Mouse (Mus musculus) left cerebral cortex, postnatal 36 days (tissue): ENCODE data around the gene Rhbdf2. TPM values are rescaled to one million over a fixed set of nuclear protein-coding genes. Genes with fewer than 3 reads are reported as not detected.
A peak's percentile ranks its signal among the peaks of the same experiment; 100 is the strongest.

Source experiments
- DNase-seq, 2 experiments: peaks; one replicate each; pipeline ENCODE4 v3.0.0; 2021 to 2022; ENCODE audit warnings: low spot score in 2 of 2, mixed read lengths in 1 of 2
- intact Hi-C: fragments of 180-260 bp; cut with DNase I; formaldehyde crosslinking; loops from one replicate; pipeline ENCODE4 v1.15.1; 2025
- total RNA-seq, 2 experiments: library from RNA; stranded (reverse); gene quantifications; 2 replicates each; pipeline ENCODE4 v1.2.3; 2021

Gene Rhbdf2
- total RNA-seq, 2 experiments from 2014 or later: 0.84 to 1.9 TPM

DNA sequence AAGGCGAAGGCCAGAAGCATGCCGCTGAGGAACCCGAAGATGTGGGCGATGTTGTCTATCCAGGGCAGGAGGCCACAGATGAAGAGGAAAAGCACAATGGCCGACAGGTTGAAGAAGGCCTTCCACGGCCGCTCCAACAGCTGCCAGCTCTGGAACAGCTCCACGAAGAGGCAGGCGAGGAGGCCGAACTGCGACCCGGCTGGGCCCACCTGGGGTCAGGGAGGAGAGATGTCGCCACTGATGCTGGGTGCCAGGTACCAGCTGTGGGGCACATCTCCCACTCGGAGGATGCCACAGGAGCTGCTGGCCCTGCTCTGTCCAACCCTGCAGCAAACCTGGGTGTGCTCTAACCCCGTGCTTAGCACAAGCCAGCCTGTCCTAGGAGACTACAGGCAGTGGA, 27.6 kb downstream of the Rhbdf2 start:
- intact Hi-C loops: no loop called here
- DNase-seq: no peak

DNA sequence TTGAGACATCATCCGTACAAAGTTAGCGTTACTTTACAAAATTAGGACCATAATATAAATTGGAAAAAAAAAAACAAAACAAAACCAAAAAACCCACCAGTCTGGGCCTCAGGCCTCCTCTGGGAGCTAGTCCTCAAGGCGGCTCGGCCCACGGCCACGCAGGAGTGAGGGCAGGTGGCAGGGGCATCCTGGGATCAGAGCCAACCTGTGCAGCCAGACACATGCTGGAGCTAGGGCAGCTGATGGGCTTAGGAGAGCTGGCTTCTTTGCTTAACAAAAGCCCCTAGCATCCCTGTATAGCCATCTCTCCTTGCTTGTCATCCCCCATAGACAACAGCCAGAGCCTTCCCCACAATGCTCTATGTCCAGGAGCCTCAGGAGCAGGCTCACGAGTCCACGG, 28.6 kb downstream of the Rhbdf2 start:
- DNase-seq: no peak
- intact Hi-C loops: no loop called here

DNA sequence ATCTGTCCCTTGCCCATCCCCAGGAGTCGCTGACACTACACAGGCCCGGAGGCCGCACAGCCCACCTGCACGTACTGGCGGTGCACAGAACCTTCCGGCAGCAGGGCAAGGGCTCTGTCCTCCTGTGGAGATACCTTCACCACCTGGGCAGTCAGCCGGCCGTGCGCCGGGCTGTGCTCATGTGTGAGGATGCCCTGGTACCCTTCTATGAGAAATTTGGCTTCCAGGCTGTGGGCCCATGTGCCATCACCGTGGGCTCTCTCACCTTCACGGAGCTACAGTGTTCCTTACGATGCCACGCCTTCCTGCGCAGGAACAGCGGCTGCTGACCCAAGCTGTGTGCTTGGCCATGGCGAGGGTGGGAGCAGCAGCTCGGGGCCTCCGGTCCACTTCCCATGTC, 30.1 kb downstream of the Rhbdf2 start:
- DNase-seq: no peak
- intact Hi-C loops: no loop called here

DNA sequence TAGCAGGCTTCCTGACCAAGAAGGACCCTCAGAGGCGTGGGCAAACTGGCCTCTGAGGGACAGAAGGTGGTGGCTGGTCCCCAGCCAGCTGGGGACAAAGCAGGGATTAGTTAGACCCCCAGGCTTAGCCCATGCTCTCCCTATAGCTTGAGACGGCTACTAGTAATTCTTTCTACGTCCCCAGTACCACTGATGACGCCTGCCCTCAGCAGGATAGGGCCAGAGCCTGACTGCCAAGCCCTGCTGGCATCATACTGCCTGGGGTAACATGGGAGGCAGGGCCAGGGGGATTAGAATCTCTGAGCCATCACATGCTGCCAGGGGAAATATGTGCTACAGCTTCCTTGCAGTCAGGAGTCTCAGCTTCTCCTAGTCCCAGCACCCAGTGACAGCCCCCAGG, 33.5 kb downstream of the Rhbdf2 start:
- intact Hi-C loops: no loop called here
- no peak for DNase-seq

DNA sequence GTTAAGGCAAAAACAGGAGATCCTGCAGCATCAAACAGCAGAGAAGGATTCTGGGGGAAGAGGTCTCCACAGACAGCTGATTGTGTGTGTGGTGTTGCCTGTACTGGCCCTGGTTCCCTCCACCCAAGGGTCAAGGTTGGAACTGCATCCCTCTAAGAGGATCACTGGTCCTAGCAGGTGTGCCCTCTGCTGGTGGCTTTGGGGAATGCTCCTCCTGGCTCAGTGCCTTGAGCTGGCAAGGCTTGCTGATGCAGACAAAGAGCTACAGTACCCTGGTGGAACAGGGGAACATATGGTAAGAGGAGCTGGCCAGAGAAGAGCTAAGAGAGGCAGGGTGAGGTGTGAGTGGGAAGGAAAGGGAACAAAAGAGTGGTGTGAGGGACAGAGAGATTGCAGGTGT, 34.4 kb downstream of the Rhbdf2 start:
- peak; percentile 90 to 93 for DNase-seq
- intact Hi-C loops: no loop called here

DNA sequence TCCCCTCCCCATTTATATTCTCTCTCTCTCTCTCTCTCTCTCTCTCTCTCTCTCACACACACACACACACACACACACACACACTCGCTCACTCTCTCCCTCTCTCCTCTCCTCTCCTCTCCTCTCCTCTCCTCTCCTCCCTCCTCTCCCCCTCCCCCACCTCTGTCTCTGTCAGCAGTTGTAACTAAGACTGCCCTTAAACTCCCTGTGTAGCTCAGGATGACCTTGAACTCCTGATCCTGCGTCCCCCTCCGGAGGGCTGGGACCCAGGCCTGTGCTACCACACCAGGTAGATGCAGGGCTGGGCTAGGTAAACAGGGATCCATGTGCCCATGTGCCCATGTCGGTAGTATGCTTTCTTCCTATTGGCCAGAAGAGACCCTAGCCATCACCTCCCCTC, 35.2 kb downstream of the Rhbdf2 start:
- intact Hi-C loops: no loop called here
- DNase-seq: no peak

DNA sequence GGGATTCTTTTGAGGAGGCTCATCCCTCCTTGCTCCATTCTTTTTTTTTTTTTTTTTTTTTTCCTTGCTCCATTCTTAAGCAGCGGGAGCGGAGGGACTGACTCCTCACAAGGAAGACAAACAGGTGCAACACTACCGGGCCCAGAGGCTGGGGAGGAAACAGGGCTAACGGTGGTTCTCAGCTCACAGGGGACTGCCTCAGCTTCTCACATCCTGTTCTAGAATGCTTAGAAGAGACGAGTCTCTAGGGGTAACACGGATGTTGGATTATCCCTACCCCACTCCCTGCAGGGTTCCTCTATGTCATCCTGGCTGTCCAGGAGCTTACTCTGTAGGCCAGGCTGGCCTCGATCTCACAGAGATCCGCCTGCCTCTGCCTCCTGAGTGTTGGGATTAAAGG, 37.2 kb downstream of the Rhbdf2 start:
- intact Hi-C loops: loop anchor here (2.0 kb wide), 1 partner anchor 39 kb away; no protein-coding TSS in a partner anchor
- DNase-seq: no peak

DNA sequence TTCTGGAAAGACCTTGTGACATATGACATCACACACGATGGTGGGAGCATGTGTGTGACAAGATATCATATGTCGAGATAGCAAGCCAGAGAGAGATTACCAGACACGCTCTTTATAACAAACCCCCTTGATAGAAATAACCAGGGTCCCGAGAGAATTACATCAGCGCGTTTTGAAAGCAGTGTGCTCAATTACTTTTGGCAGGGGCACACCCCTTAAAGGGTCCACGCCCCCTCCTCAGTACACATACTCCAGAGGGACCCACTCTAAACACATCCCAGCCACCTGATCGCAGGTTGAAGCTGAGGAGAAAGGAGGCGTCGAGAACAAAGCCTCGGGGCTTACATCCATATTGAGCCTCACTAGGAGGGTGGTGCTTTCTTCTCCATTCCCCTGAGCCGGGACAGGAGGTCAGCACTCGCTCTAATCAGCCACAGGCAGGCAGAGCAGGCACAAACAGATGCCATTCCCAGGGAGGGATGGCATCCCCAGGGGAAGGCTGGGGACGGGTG, 37.7 kb downstream of the Rhbdf2 start:
- intact Hi-C loops: loop anchor here (2.0 kb wide), 1 partner anchor 40 kb away; no protein-coding TSS in a partner anchor
- no peak for DNase-seq

DNA sequence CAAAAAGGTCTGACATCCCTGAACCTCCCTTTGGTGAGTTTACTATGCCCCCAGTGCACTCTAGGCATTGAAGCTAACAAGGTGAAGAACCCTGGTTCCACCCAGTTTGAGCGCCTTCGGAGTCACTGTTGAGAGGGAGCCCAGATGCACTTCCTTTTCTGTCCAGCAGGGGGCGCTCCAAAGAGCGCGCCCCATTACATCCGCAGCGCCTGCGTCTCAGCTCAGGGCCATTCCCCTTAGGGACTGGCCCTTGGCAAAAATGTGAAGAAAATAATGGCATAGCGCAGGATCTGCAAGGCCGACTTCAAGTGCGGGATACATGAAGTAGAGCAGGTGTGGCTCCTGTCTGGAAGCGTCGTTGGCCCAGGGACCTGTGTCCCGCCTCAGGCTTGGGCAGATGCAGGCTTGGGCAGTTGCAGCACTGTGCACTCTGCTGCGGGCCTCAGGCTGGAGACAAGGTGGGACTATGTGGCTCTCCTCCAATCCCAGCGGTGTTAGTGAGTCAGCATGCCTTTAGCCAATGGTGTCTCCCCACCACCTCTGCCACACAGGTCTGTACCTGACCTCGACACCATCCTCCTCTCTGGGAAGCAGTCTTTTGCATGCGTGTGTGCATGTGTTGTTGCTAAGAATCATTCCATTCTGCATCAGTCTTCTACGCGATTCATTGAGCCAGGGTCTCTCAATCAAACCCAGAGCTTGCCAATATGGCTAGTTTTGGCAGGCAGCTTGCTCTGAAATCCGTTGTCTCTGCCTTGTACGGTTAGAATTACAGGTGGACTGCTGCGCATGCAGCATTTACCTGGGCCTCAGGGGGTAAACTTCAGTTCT, 39.8 kb downstream of the Rhbdf2 start:
- intact Hi-C loops: no loop called here
- DNase-seq: peak; percentile 58 to 60

DNA sequence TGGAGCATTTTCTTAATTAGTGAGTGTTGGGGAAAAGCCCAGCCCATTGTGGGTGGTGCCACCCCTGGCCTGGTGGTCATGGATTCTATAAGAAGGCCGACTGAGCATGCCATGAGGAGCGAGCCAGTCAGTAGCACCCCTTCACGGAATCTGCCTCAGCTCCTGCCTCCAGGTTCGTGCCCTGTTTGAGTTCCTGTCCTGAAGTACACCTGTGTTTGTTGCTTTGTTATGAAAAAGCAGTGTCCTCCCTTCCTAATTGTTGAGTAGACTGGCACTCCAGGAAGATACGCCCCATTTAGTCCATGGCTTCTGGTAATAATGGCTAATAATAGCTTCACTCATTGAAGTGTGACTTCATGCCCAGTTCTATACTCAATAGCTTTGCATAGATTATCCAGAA, 40.5 kb downstream of the Rhbdf2 start, which contains the start of gene Aanat:
Gene Aanat (plus strand): TSS at position 123 of the 400 bp plus-strand sequence.
- DNase-seq: no peak
- intact Hi-C loops: no loop called here

DNA sequence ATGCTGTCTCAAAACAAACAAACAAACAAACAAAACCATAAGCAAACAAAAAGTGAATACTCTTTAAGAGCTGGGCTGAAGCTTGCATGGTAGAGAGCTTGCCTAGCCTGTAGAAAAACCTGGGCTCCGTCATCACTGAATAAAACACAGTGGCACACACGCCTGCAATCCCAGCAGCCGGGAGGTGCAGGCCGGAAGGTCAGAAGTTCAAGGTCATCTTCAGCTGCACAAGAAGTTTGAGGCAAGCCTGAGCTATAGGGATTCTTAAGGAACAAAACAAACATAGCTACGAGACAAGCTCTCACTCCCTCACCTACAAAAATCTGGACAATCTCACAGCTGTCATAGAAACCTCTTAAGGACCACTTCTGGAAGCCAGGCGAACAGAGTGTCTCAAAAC, 41.1 kb downstream of the Rhbdf2 start:
- DNase-seq: no peak
- intact Hi-C loops: no loop called here

DNA sequence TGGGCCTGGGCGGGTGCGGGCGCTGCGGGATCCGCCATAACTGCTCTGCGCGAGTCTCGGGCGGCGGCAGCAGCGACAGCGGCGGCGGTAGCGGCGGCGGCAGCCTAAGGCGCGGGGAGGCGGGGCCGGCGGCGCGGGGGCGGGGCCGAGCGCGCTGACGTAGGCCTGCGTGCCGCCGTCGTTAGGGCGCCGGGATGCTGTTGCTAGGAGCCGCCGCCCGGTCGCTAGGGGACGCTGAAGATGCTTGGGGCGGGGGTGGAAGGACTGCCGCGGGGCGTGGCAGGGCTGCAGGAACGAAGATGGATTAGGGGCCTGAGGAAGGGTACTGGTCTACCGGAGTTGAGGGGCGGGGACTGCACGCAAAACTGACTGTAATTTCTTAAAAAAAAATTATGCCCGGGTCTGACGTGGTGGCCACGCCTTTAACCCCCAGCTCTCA, 45.4 kb downstream of the Rhbdf2 start, which contains the start of gene Ube2o:
Gene Ube2o (minus strand): TSS at position 72 of the 439 bp plus-strand sequence.
- peak; percentile 86 to 91 for DNase-seq
- intact Hi-C loops: no loop called here

DNA sequence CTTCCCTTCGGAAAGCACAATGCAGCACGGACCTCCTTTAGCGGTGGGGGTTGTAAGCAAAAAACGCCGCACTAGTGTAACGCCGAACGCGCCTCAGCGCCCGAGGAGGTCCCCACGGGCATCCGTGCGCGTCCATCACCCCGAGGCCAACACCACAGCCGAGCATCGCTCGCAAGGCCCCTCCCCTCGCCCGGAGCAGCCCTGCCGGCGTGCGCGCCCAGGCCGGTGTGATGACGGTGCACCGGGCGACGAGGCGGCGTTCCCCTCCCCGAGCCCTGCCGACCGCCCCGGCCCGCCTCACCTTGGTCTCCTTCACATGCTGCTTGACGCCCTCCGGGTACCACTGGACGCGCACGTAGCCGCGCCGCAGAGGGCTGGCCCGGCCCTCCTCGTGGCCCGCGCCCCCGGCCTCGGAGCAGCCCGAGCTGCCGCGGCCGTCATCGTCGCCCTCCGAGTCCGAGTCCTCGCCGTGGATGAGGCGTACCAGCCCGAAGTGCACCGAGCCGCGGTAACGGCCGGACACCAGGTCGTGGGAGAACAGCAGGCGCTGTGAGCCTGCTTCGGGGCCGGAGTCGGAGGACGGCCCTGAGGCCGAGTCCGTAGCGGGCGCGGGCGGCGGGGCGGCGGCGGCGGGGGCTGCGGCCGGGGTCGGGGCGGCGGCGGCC, 46.0 kb downstream of the Rhbdf2 start:
- DNase-seq: peak; percentile 62 to 72
- intact Hi-C loops: no loop called here

DNA sequence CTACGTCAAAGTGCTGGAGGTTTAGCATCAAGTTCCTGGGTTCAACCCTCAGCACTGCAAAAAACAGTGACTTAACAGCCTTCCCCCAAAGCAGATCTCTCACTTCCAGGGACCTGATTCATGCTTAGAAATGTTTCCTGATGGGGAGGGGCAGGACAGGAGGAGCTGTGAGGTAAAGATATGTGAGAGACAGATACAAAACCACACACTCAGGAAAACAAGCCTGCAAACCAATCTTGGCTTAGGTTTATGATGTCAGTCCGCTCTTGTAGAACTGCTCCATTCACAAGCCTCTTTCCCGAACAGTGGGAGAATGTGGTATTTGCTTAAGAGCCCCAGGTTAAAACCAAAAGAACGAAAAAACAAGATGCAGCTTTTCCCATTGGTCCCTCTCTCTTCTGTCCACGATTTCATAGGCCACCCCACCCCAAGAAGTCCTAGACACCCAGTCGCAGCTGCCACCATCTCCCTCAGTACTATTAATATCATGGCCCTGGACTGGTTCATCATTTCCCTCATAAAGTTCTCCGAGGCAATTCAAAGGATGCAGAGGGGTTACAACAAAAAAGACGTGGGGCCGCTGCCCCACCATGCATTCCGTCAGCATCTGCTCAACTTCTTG, 46.7 kb downstream of the Rhbdf2 start:
- intact Hi-C loops: no loop called here
- DNase-seq: no peak

DNA sequence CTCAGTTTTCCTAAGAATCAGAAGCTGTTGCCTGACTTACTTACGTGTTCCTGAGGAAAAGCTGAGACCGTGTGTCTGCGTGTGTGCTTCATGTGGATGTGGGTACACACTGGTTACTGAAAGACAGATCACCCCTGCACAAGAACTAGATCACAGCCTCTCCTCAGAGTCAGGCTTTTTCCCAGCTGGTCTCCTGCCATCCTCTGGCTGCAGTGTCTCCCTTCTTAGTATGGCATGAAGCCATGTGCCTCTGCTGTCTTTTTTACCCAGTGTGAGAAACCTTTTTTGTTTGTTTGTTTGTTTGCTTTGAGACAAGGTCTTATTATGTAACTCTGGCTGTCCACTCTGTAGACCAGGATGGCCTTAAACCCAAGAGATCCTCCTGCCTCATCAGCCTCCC, 47.5 kb downstream of the Rhbdf2 start:
- intact Hi-C loops: no loop called here
- DNase-seq: no peak

DNA sequence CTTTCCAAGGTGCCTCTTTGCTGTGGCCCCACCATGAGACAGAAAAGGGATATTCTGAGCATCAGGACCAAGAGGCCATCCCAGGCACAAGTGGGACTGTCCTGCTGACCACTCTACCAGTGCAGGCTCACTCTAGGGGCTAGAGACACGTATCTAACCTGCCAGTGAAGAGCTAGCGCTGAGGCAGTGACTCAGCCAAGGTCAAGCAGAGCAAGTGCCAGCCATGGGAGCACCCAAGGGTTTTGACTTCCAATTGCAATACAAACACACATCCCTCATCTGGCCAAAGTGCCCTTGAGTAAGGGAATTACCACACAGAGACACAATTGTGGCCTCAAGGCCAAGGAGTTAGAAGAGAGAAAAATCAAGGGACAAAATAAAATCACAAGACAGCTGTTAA, 51.4 kb downstream of the Rhbdf2 start:
- no peak for DNase-seq
- intact Hi-C loops: no loop called here

DNA sequence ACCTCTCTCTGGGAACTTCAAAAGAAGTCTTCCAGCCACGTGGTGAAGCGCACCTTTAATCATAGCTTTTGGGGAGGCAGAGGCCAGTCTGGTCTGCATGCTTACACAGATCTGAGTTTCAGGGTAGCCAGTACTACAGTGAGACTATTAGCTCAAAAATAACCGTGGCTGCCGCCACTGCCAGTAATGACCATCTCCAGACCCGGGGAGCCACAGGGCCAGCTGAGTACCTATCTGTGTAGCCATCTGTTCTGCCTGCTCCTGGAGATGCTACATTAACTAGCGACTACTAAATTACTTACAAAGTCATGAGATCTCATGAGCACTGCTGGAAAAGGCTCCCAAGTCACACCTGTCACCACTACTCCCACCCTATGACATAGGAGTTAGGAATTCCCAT, 51.8 kb downstream of the Rhbdf2 start:
- DNase-seq: no peak
- intact Hi-C loops: no loop called here

DNA sequence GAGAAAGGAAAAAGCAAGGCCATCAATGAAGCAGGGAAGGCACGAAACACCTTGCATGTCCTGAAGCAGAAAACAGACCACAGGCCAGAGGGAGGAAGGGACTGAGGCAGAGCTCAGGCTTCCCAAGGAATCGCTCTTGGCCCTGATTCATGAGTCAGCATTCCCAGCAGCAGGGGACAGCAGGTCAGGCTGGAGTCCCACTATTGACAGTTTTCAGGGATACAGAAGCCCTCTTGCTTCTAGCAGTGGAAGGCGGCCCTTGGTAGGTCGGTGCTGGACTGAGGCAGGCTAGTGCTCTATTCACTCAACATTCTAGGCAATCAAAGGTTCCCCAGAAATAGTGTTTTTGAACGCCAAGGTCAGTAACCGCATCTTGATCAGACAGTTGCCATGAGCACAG, 52.3 kb downstream of the Rhbdf2 start:
- intact Hi-C loops: no loop called here
- no peak for DNase-seq

DNA sequence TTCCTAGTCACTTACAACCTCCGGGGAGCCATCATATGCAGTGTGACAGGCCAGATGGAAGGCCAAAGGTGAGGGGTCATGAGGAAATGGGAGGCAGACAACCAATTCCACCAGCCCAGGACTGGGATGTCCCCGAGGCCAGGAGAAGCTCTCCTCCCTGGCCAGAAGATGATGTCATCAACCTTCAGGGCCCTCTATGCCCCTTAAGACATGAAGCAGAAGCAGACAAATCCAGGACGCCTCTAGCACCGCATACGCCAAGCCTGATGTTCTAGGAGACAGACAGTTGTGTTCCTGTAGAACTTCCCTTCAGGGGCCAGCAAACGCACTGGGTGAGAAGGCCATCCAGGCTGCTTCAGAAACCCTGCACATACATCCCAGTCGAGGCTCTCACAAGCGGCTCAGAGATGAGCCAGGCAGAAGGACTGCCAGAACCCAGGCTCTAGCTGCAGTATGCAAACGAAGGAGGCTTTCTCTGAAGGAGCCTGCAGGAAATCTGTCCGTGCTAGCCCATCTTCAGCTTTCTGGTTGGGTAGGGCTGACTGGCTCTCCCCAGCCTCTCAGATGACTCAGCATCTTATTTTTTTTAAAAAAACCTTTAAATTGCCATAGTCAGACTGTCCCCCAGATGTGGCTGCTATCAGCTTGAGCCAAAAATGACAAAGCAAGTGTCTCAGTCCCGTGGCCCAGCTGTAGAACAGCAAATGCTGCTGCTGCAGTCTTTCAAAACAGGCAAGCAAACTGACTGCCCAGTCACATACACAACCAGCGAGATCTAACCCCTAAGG, 53.9 kb downstream of the Rhbdf2 start:
- intact Hi-C loops: no loop called here
- DNase-seq: peak; percentile 60 to 61
